Mouse (Mus musculus): ENCODE measurements at regions not wholly inside any gene's neighbourhood (a gene's known extent, or its start where the extent isn't known, plus 50 kb on each side); places are given as distances from the start of the nearest gene placed in this dataset.

- dilution Hi-C loops (cut with MboI; ENCODE audit: extremely low pct_ligation_motif_present, extremely low pct_unique_long_range_greater_than_20kb, low sequenced_read_pairs) = no loop called here
- no peak for DNase-seq (ENCODE audit: extremely low read depth)
- H3K27ac ChIP-seq (ENCODE audit: insufficient read depth, low read depth) = no peak overlapping the region
- no peak overlapping the region for H3K9ac ChIP-seq (ENCODE audit: insufficient read depth, low read depth)
- H3K4me3 ChIP-seq (replicated peaks in 1 of 3; ENCODE audit: low read depth in 2 of 3, low read length in 2 of 3, poor library complexity in 1 of 3) = no peak overlapping the region
- peaks cover 66% of the 10 kb centered on the region for H3K27me3 ChIP-seq (replicated peaks)
- TF ChIP-seq ZC3H11A (IDR thresholded peaks at IDR 0.05; ENCODE audit: low read depth, low read length) (no peak), POLR2AphosphoS2 (IDR thresholded peaks at IDR 0.05; ENCODE audit: low read depth, low read length) (no peak), ETS1 (conservative IDR thresholded peaks at IDR 0.05; ENCODE audit: low read depth, low read length) (no peak), JUND (conservative IDR thresholded peaks at IDR 0.05; ENCODE audit: low read depth, low read length) (no peak), KAT2A (IDR thresholded peaks at IDR 0.05; ENCODE audit: insufficient replicate concordance, low read length) (no peak), NRF1 (IDR thresholded peaks at IDR 0.05; ENCODE audit: low read depth, low read length) (no peak)
- H3K4me2 ChIP-seq (ENCODE audit: insufficient read depth, low read depth, poor library complexity, severe bottlenecking) = no peak overlapping the region
- H3K9me3 ChIP-seq (replicated peaks; ENCODE audit: low read length) = peaks cover 5% of the 10 kb centered on the region
- H3K36me3 ChIP-seq (replicated peaks in 1 of 2; ENCODE audit: control insufficient read depth in 1 of 2, insufficient read depth in 1 of 2, low read length in 1 of 2) = no peaks in the 10 kb centered on the region
- H3K4me1 ChIP-seq (ENCODE audit: control insufficient read depth in 1 of 2, insufficient read depth in 2 of 2) = peaks cover 4 to 13% of the 10 kb centered on the region in 2 experiments
- H3K79me2 ChIP-seq (replicated peaks; ENCODE audit: control insufficient read depth, extremely low read depth, insufficient read depth, poor library complexity, severe bottlenecking) = no peaks in the 10 kb centered on the region
- in situ Hi-C loops (cut with MboI; ENCODE audit: low pct_ligation_motif_present, low pct_unique_long_range_greater_than_20kb, low sequenced_read_pairs) = loop anchor here (5.0 kb wide), 2 partner anchors 94 to 116 kb away; no protein-coding TSS in a partner anchor
These were observed 108.5 kb downstream of the Olfm1 start for GRCm38 (mm10) chr2:28301313-28301712.

- in situ Hi-C loops (cut with MboI; ENCODE audit: low pct_ligation_motif_present, low pct_unique_long_range_greater_than_20kb, low sequenced_read_pairs) = loop anchor here (5.0 kb wide), 2 partner anchors 97 to 113 kb away; no protein-coding TSS in a partner anchor
- dilution Hi-C loops (cut with MboI; ENCODE audit: extremely low pct_ligation_motif_present, extremely low pct_unique_long_range_greater_than_20kb, low sequenced_read_pairs) = no loop called here
These were observed 111.1 kb downstream of the Olfm1 start for GRCm38 (mm10) chr2:28303936-28304335.

DNA sequence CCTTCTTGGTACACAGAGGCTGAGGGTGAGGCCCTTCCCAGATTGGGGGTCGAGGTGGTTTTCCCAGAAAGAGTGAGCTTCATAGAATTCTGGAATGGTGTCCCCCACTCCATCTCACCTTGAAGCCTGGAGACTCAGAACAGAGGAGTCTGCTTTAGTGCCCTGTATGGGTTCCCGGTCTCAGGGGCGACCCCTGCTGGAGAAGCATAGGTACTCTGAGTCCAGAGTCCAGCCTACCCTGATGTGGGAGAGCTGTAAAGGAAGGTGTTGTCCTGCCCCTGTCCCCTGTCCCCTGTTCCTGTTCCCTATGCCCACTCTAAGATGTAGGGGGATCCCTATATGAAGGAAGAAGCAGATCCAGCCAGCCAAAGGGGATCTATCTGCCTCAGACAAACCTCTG is 111.9 kb downstream of the Olfm1 start:
- no peak for TF ChIP-seq MAZ (IDR thresholded peaks at IDR 0.05; ENCODE audit: low read depth, low read length)
- peak; percentile 42; the same call in 1 of the 2 replicates for TF ChIP-seq NELFE (IDR thresholded peaks at IDR 0.05; ENCODE audit: low read depth, low read length)
- TF ChIP-seq JUN (IDR thresholded peaks at IDR 0.05; ENCODE audit: insufficient read depth, low read depth, low read length) = no peak
- peak; percentile 89 for TF ChIP-seq SMC3 (IDR thresholded peaks at IDR 0.05; ENCODE audit: low read depth, low read length)
- TF ChIP-seq RAD21 (IDR thresholded peaks at IDR 0.05; ENCODE audit: low read depth, low read length) = peak; percentile 60
- no peak for TF ChIP-seq RCOR1 (conservative IDR thresholded peaks at IDR 0.05; ENCODE audit: low read depth, low read length)
- peak; percentile 46 for TF ChIP-seq ZC3H11A (IDR thresholded peaks at IDR 0.05; ENCODE audit: low read depth, low read length)
- TF ChIP-seq CTCF (conservative IDR thresholded peaks at IDR 0.05 in 1 of 2, IDR thresholded peaks at IDR 0.05 in 1 of 2; ENCODE audit: low read depth in 2 of 2, low read length in 2 of 2) = peak; percentile 79 to 87
- in situ Hi-C loops (cut with MboI; ENCODE audit: low pct_ligation_motif_present, low pct_unique_long_range_greater_than_20kb, low sequenced_read_pairs) (loop anchor here (5.0 kb wide), 3 partner anchors 48 to 113 kb away; no protein-coding TSS in a partner anchor), dilution Hi-C loops (cut with MboI; ENCODE audit: extremely low pct_ligation_motif_present, extremely low pct_unique_long_range_greater_than_20kb, low sequenced_read_pairs) (no loop called here)
- DNase-seq (ENCODE audit: extremely low read depth) = peak; percentile 55
- Histone ChIP-seq H3K9me3 (replicated peaks; ENCODE audit: low read length) (peaks cover 5% of the 10 kb centered on the region), H3K27ac (ENCODE audit: insufficient read depth, low read depth) (no peak overlapping the region), H3K27me3 (replicated peaks) (peaks cover 82% of the 10 kb centered on the region), H3K4me2 (ENCODE audit: insufficient read depth, low read depth, poor library complexity, severe bottlenecking) (no peak overlapping the region), H3K79me2 (replicated peaks; ENCODE audit: control insufficient read depth, extremely low read depth, insufficient read depth, poor library complexity, severe bottlenecking) (no peaks in the 10 kb centered on the region), H3K9ac (ENCODE audit: insufficient read depth, low read depth) (no peak overlapping the region), H3K36me3 (replicated peaks in 1 of 2; ENCODE audit: control insufficient read depth in 1 of 2, insufficient read depth in 1 of 2, low read length in 1 of 2) (no peaks in the 10 kb centered on the region), H3K4me1 (ENCODE audit: control insufficient read depth in 1 of 2, insufficient read depth in 2 of 2) (no peaks in the 10 kb centered on the region), H3K4me3 (replicated peaks in 1 of 3; ENCODE audit: low read depth in 2 of 3, low read length in 2 of 3, poor library complexity in 1 of 3) (no peak overlapping the region)

More at GRCm38 (mm10) chr2:28303936-28304335, 111.1 kb downstream of the Olfm1 start:
- H3K9ac ChIP-seq (ENCODE audit: insufficient read depth, low read depth) = no peak overlapping the region
- no peaks in the 10 kb centered on the region for H3K79me2 ChIP-seq (replicated peaks; ENCODE audit: control insufficient read depth, extremely low read depth, insufficient read depth, poor library complexity, severe bottlenecking)
- no peaks in the 10 kb centered on the region for H3K36me3 ChIP-seq (replicated peaks in 1 of 2; ENCODE audit: control insufficient read depth in 1 of 2, insufficient read depth in 1 of 2, low read length in 1 of 2)
- H3K4me3 ChIP-seq (replicated peaks in 1 of 3; ENCODE audit: low read depth in 2 of 3, low read length in 2 of 3, poor library complexity in 1 of 3) = no peak overlapping the region
- no peak overlapping the region for H3K27ac ChIP-seq (ENCODE audit: insufficient read depth, low read depth)
- H3K9me3 ChIP-seq (replicated peaks; ENCODE audit: low read length) = peaks cover 5% of the 10 kb centered on the region
- TF ChIP-seq RAD21 (IDR thresholded peaks at IDR 0.05; ENCODE audit: low read depth, low read length) (no peak), MEF2A (IDR thresholded peaks at IDR 0.05; ENCODE audit: borderline replicate concordance, low read depth, low read length) (no peak), SMC3 (IDR thresholded peaks at IDR 0.05; ENCODE audit: low read depth, low read length) (no peak), POLR2A (IDR thresholded peaks at IDR 0.05; ENCODE audit: low read depth, low read length) (no peak)
- H3K4me1 ChIP-seq (ENCODE audit: control insufficient read depth in 1 of 2, insufficient read depth in 2 of 2) = no peaks in the 10 kb centered on the region
- H3K4me2 ChIP-seq (ENCODE audit: insufficient read depth, low read depth, poor library complexity, severe bottlenecking) = no peak overlapping the region
- no peak for DNase-seq (ENCODE audit: extremely low read depth)
- H3K27me3 ChIP-seq (replicated peaks) = peaks cover 81% of the 10 kb centered on the region
